Mouse (Mus musculus): ENCODE measurements around the gene Man1a2.

DNA sequence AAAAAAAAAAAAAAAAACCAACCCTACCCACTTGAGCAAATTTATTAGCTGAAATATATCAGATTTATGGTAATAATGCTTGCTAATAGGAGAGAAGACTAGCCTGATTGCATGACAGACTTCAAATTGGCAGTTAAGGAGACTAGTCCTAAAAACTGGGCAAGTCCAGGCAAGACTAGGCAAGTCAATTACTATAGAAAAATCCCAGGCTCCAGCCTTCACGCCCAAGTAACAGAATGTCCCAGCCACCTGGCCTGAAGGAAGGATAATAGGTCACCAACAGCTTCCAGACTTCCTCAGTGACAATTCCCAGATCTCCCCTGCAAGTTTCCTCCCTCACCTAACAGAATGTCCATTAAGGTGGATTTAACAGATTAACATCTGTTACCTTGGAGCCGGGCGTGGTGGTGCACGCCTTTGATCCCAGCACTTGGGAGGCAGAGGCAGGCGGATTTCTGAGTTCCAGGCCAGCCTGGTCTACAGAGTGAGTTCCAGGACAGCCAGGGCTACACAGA is 35.5 kb upstream of the Man1a2 start:
- TF ChIP-seq CTCF (IDR thresholded peaks at IDR 0.05; ENCODE audit: borderline replicate concordance, insufficient read depth, low read depth, low read length) (no peak), POLR2A (IDR thresholded peaks at IDR 0.05; ENCODE audit: borderline replicate concordance, insufficient read depth, low read length) (no peak)

All from cerebellum, adult 2 months (tissue).